Mouse (Mus musculus): ENCODE data around the gene Btbd9.
A peak's percentile ranks its signal among the peaks of the same experiment; 100 is the strongest.

Gene Btbd9

GRCm38 (mm10) chr17:30511399-30511798 is 64.9 kb downstream of the Btbd9 start:
- DNase-seq: peak; percentile 86

- DNase-seq: peak; percentile 75
Observed at GRCm38 (mm10) chr17:30510171-30510570, 66.1 kb downstream of the Btbd9 start.

GRCm38 (mm10) chr17:30509646-30510045 is 66.6 kb downstream of the Btbd9 start:
- peak; percentile 87 for DNase-seq

- DNase-seq: peak; percentile 73
Observed at GRCm38 (mm10) chr17:30507636-30508576, 68.4 kb downstream of the Btbd9 start.

GRCm38 (mm10) chr17:30506916-30507315 is 69.4 kb downstream of the Btbd9 start:
- peak; percentile 84 for DNase-seq

- peak; percentile 83 for DNase-seq
Observed at GRCm38 (mm10) chr17:30499541-30499940, 76.7 kb downstream of the Btbd9 start.

GRCm38 (mm10) chr17:30498779-30499178 is 77.5 kb downstream of the Btbd9 start:
- peak; percentile 83 for DNase-seq

GRCm38 (mm10) chr17:30498376-30498719 is 77.9 kb downstream of the Btbd9 start:
- peak; percentile 97 for DNase-seq

GRCm38 (mm10) chr17:30497525-30498375 is 78.5 kb downstream of the Btbd9 start:
- DNase-seq: peak; percentile 68

GRCm38 (mm10) chr17:30495567-30495966 is 80.7 kb downstream of the Btbd9 start:
- peak; percentile 82 for DNase-seq

GRCm38 (mm10) chr17:30495154-30495553 is 81.1 kb downstream of the Btbd9 start:
- DNase-seq: no peak

GRCm38 (mm10) chr17:30493481-30493880 is 82.8 kb downstream of the Btbd9 start:
- peak; percentile 72 for DNase-seq

- DNase-seq: peak; percentile 74
Observed at GRCm38 (mm10) chr17:30492191-30492590, 84.1 kb downstream of the Btbd9 start.

GRCm38 (mm10) chr17:30491601-30492000 is 84.7 kb downstream of the Btbd9 start:
- DNase-seq: peak; percentile 77

GRCm38 (mm10) chr17:30490601-30491000 is 85.7 kb downstream of the Btbd9 start:
- DNase-seq: peak; percentile 78

- peak; percentile 54 for DNase-seq
Observed at GRCm38 (mm10) chr17:30490086-30490485, 86.2 kb downstream of the Btbd9 start.

- DNase-seq: no peak
Observed at GRCm38 (mm10) chr17:30489629-30490028, 86.7 kb downstream of the Btbd9 start.

GRCm38 (mm10) chr17:30487695-30488094 is 88.6 kb downstream of the Btbd9 start:
- peak; percentile 64 for DNase-seq

- peak; percentile 69 for DNase-seq
Observed at GRCm38 (mm10) chr17:30485067-30485854, 91.0 kb downstream of the Btbd9 start.

GRCm38 (mm10) chr17:30484446-30485066 is 91.7 kb downstream of the Btbd9 start:
- DNase-seq: peak; percentile 93

- peak; percentile 83 for DNase-seq
Observed at GRCm38 (mm10) chr17:30481766-30482165, 94.5 kb downstream of the Btbd9 start.

- peak; percentile 88 for DNase-seq
Observed at GRCm38 (mm10) chr17:30481341-30481740, 94.9 kb downstream of the Btbd9 start.

Data from heart, adult 11 months (tissue).